Mouse (Mus musculus) layer of hippocampus, adult 9-10 months (tissue): ENCODE data around the gene Mgat4a.

Source experiments
- DNase-seq: peaks from one replicate; pipeline ENCODE4 v3.0.0; 2022; ENCODE audit warnings: low spot score

Gene Mgat4a

DNA sequence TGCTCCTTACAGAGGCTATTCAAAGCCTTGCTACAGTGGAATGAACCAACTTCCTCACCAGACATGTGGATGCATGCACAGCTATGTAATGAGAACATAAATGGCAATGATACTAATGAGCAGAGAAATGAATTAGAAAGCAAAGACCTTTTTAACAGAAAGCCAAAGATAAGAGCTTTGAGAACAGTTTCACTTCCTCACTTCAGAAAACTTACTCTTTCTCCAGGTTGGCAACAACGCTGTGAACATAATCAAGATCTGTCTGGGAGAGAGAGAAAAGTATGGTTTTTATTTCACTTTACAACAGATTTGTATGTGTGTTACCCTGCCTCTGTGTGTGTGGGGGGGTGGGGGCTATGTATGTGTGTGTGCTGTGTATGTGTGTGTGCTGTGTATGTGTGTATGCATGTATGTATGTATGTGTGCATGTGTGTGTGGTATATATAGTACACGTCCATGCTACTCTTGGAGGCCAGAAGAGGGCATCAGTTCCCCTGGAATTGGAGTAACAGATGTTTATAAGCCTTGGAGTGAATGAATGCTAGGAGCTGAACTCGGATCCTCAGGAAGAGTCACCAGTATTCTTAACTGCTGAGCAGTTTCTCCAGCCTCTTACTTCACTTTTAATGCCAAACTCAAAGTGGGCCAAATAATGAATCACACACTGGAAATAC, 74.4 kb downstream of the Mgat4a start:
- DNase-seq: no peak

DNA sequence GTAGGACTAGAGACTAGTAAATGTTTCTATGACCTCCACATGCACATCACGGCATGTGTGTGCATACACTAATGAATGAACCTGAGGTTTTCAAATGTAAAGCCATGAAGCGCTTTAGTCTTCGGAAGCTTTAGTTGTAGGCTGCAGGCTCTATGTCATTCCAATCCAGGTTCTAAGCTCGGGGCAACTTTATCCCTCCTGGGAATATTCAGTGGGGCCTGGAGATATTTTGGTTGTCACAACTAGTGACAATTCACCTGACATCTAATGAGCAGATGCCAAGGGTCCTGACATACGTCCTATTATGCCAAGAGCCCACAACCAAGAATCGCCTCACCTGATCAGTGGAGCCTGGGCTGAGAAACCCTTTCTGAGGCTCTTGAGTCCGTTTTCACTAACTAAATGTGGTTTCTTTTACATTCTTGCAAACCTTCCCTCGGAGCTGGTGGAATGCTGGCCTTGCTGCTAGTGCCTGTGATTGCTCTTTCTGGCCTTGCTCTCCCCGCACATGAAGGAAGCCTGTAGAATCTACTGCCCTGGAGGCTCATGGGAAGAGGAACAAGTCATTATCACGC, 75.9 kb downstream of the Mgat4a start:
- DNase-seq: no peak

DNA sequence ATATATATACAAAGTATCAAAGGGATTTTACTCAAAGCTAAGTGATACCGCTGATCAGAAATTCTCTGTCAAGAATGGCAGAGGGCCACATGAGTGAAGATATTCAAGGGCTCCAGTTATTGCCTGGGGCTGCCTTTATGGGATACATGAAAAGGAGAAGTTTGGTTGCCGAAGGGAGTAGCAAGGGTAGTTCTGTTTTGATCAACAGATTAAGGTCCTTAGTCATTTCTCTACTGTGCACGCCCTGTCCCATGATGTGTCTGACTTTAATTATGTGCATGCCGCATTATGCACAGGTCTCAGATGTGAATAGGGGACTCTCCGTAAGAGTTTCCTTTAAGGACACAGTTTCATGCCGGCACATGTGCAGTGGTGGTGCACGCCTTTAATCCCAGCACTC, 83.3 kb downstream of the Mgat4a start:
- DNase-seq: no peak

DNA sequence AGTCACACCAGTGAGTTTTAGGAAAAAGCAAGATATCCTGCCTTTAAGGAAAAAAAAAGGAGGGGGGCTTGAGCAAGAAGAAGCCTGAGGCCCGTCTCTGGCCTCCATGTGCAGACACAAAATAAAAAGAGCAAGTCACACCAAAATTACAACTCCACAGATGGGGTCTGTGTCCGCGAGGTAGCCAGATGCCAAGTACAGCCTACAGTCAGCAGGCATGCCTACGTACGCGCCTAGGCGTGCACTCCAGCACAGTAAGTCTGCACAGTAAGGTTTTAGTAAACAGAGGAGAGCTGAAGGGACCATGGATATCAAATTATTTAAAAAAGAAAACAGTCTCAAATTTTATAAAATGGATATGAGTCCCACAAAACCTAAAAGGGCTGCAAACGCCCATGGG, 89.5 kb downstream of the Mgat4a start:
- no peak for DNase-seq

DNA sequence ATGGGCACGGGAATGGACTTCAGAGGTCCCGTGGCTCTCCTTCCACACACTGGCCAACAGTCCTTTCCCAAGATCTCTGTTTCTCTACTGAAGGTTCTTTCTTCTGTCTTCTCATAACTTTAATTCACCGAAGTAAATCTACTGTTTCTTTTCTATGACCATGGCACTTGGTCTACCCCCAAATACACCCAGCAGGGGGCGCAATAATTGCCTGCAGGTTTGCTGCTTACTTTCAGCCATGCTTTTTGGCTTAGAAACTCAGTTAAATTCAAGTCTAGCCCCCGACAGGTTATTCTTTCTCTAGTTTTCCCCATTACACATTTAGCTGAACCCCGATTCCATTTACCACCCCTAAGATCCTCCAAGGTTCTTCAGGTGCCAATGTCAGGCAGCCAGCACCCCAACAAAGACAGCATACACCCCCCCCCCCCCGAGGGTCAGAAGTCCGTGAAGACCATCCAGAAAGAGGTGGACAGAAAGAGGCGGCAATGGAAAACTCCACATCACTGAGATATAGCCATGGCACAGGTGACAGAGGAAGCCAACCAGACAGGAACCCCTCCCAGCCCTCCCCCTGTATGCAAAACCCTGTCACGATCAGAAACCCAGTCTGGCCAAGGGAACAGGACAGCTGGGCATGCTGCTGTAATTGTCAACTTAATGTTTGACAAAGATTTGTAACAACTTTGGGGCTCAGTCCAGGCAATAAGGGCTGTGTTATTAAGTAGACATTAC, 92.3 kb downstream of the Mgat4a start:
- DNase-seq: no peak

DNA sequence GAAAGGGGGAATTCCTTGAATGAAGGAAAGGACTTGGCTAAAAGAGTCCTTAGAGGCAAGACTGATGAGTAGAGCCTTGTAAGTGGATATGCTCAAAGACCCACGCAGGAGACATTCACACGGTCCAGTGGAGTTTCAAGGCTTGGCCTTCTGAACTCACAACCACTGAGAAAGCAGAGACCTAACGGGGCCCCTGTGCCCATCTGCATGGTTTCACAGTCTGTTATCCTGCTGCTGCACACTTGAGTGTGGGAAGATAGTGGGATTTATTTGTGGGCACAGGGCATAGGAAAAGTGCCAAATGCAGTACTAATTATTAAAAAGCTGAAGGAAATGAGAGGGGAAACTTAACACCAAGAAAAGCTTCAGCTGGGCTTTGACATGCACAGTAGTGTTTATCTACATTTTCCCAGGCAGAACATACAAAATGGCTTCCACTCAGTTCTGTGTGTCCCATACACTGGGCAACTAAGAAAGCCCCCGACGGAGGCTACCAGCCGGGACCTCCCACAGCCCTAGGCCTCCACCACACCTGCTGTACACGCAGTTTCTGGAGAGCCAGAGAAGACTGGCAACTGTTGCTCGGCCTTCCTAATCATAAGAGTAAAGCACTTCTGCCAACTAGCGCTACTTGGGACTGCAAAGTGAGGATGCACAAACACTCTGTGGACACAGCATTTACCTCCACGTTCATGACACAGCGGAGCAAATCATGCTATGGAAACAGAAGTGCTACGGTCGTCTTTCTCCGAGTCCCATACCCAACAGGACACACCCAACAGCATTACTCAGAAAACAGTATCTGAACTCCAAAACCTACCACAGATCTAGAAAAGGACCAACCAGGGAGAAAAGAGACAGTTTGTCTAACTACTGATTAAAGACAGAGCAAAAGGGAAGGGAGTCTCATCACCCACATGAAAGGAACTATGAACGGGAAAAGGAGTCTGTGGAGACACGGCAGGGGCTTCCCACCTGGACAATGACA, 97.7 kb downstream of the Mgat4a start:
- no peak for DNase-seq

DNA sequence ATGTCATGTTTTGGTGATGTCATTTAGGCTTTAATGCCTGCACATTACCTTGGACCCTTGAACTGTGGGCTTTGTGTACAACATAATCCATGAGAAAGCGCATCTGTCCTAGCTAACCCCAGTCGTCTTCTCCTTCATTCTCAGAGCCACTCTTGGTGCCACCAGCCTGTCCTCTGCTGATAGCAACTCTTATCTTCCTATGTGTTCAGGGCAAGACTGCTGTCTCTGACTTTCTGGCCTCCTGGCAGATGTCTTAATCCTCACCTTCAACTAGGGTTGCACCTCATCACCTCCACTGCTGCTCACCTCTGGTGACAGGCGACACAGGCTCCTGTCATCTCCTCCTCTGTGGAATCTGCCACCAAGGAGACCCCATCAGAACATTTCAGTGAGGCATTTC, 104.4 kb downstream of the Mgat4a start:
- DNase-seq: no peak

DNA sequence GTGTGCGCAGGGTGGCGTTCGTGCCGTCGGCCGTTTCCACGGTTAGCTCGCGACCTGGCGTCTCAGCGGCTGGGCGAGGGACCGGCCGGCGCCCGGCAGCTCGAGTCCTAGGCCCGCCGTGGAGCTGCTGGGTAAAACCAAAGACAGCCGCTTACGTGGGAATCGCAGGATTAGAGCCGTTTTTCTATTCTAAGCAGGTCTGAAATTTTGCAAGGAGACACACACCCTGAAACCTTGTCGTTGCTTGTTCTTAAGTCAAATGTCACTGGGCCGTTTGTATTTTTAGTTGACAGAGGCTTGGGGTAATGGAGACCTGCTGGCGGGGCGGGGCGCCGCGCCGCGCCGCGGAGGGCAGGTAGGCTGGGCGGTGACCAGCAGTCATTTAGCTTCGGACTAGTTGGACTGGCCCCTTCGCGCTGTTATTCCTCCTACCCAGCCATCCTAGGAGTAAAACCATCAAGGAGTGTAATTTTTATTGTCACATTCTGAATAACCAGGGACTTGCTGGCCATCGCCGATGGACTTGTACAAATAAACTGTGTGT, 110.4 kb downstream of the Mgat4a start:
- no peak for DNase-seq

DNA sequence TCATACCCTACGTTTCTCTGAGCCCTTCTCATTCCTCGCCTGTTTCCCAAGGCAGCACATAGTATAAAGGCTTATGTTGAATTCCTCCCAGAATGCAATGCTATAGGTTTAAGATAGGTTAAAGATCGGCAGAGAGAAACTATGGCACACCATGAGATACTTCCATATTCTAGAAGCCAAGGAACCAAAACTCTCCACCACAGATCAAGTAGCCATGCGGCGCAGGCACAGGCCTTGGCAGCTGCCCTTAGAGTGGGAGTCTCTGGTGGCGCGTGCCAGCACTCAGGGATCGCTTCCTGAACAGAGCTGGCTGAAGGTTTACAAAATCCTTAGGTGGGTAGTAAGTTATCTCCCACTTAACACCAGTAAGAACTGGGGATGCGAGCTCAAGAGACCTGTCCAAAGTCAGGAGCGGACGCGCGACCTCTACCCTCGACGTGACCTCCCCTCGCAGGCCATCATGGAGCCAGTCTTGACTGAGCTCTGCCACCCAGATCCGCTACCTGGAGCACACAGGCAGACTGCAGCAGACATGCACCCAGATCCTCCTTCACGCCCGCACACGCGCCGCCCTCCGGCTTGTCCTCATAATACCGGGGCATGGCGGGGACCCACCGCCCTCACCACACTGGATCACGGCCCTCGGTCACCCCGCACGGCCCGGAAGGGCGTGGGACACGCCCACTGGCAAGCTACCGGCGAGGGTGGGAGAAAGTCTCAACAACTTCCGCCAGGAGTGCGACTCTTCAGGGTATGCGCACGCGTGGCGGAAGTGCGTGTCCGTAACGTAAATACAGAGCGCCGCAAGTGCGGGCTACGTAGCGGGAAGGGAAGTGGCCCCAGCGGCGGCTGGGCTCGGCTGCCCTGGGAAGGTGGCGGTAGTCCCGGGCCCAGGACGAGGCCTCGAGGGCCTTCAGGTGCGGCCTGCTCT, 111.2 kb downstream of the Mgat4a start, which contains the start of the genes Coa5 and Unc50:
Gene Coa5 (minus strand): TSS at position 738 of the 931 bp plus-strand sequence.
Gene Unc50 (plus strand): TSS at position 774 of the 931 bp plus-strand sequence.
- DNase-seq: peak; percentile 78

DNA sequence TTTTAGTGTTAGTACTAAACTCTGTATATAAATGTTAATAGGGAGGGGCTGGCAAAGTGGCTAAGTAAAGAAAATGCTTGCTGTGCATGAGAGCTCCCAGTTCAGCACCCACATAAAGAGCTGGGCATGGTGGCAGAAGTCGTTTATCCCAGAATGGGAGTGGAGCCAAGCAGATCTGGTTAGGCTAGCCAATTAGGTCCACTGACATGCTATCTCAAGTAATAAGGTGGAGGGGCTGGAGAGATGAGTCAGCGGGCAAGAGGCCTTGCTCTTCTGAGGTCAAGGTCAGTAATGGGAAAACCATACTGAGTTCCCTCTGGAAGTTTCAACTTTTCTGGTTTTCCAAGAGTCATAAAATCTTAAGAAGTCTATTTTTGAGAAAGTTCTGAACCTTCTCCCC, 111.9 kb downstream of the Mgat4a start:
- DNase-seq: no peak

DNA sequence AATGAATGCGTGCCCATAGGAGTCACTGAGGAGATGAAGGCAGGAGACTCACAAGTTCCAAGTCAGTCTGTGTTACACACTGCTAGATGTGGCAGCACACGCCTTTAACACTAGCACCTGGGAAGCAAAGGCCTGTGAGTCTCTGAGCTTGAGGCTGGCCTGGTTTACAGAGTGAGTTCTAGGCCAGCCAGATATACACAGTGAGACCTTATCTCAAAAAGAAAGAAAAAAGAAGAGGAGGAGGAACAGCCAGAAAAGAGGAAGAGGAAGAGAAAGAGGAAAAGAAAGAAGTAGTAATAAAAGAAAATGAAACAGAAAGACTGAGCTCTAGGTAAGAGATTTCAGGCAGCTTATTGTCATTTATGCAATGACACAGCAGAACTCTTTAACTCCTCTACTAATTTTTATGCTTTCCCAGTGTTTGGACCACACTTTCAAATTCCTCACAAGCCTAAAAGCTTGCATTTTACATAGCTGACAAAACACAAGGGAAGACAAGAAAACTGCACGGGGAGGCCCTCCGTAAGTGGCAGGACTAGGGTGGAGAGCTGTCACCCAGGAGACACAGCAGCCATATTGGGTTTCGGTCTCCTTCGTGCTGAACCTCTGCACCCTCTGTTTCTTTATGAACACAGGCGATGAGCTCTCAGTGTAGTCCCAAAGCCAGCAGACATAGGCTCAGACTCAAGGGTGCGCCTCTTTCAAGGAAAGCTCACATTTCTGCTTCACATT, 113.5 kb downstream of the Mgat4a start:
- DNase-seq: no peak

DNA sequence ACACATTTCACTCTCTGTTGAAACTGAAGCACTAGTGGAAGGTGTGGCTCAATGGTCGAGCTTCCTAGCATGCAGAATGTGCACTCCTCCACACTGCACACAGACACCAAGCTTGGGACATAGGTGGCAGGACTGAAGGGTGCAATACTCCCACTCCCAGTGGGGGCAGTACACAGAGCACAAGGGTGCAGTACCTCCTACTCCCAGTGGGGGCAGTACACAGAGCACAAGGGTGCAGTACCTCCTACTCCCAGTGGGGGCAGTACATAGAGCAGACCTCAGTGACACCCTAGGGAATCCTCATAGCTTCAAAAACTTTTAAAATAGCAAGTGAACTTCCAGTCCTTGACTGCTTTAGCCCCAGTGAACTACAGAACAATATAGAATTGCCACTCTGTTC, 121.4 kb downstream of the Mgat4a start:
- DNase-seq: peak; percentile 22

DNA sequence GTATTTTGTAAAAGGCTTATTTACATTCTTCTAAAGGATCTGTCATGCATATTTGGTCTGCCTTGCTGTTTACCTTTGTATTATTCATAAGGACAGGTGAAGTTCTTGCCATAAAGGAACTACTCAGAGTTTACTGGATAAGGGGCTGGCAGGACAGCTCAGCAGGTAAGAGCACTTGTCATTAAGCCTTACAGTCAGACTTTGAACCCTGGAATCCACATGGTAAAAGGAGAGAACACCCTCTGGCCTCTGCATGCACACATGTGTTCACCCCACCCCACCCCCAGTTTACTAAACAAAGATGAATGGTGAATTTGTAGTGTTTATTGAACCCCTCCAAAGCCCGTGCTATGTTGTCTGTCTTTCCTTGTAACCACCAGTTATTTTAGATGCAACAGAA, 125.4 kb downstream of the Mgat4a start:
- no peak for DNase-seq

GRCm38 (mm10) chr1:37409647-37410046, 131.2 kb downstream of the Mgat4a start:
- DNase-seq: no peak

DNA sequence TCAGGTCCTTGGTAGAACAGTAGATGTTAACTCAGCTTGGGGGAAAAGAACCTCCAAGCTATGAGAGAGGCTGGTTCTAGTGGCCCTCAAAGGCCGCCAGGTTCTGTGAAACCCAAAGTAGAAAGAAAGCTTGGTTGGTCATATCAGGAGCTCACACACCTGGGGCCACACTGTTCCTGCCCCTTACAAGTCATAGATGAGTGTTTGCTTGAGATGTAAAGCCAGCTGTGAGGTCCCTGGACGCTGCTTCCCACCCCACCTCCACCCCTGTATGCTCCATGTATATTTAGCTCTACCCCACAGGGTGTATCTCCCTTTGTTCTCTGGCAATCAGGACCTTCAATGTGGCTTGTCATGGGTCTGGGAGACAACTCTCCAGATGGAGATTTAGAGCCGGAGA, 132.1 kb downstream of the Mgat4a start:
- DNase-seq: no peak

DNA sequence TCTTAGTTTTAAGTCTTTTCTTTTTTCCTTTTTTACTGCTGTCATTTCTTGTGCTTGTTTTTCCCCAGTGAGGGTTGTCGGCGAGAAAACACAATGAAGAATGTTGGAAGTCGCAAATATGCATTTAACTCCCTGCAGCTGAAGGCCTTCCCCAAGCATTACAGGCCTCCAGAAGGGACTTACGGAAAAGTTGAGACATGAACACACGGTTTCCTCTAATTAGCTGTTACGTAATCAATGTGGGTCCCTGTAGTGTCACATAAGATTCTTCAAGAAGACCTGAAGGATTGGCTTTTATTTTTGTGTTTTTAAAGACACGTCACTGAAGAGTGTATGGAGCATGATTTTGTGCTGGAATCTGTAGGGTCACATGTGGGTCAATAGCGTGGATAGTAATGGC, 132.8 kb downstream of the Mgat4a start:
- DNase-seq: no peak

- no peak for DNase-seq
Observed at GRCm38 (mm10) chr1:37407228-37407627, 133.6 kb downstream of the Mgat4a start.

- DNase-seq: no peak
Observed at GRCm38 (mm10) chr1:37405137-37405536, 135.7 kb downstream of the Mgat4a start.

DNA sequence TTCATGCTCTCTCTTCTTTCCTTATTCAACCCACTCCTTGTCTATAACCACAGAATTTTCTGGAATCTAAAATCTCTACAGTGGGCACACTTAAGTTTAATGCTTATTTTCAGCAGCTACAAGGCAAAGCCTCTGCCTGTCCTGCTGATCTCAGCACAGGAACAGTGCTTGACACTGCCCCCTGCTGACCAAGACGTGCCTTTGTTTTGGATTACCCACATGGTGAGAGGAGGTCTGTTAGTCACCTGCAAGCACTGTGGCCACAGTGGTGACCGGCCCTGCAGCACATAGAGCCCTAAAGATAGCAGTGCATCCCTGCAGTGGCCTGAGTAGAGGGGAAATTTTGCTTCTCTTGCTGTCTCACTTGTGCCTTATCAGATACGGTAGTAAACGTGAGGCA, 139.1 kb downstream of the Mgat4a start:
- DNase-seq: peak; percentile 32

GRCm38 (mm10) chr1:37399734-37400133, 141.1 kb downstream of the Mgat4a start:
- no peak for DNase-seq
